Mouse (Mus musculus) C2C12 (cell line): ENCODE measurements around the gene Gal3st2b.
"Not testable (repeated sequence)": the region's sequence is repeated elsewhere in the genome, so short reads cannot be mapped to it uniquely, and the experiment has no call there.

Experiments
- CEBPB ChIP-seq: IDR thresholded peaks from one replicate; pipeline ENCODE4 v1.6.1; 2011; ENCODE audit warnings: low read depth, mild to moderate bottlenecking, control low read depth, moderate library complexity
- CTCF ChIP-seq: IDR thresholded peaks from one replicate; pipeline ENCODE4 v1.5.1; 2011; ENCODE audit not compliant: control insufficient read depth, insufficient read depth, insufficient read length
- MAX ChIP-seq: IDR thresholded peaks from one replicate; pipeline ENCODE4 v1.6.1; 2011; ENCODE audit warnings: mild to moderate bottlenecking, control low read depth
- MYOD1 ChIP-seq: IDR thresholded peaks from one replicate; pipeline ENCODE4 v1.6.1; 2011; ENCODE audit warnings: low read depth; ENCODE audit not compliant: control insufficient read depth, insufficient read length

- not testable (repeated sequence) for TF ChIP-seq CTCF, MAX, MYOD1, CEBPB
These were observed 57.7 kb downstream of the Gal3st2b start for GRCm38 (mm10) chr1:93975764-93976163.
